Mouse (Mus musculus) CD8-positive naive resting alpha-beta T cell, adult 2 months (primary cell): Measurements from ENCODE around the gene Evc.

Source experiments
- DNase-seq, 2 experiments: peaks; one replicate each; pipeline ENCODE4 v3.0.0; 2022; ENCODE audit warnings: low read depth in 2 of 2, low spot score in 2 of 2

Evc gene

GRCm38 (mm10) chr5:37310026-37310425 is 26.7 kb downstream of the Evc start:
- DNase-seq: no peak

- no peak for DNase-seq
Observed at GRCm38 (mm10) chr5:37298370-37298769, 38.3 kb downstream of the Evc start.

GRCm38 (mm10) chr5:37296717-37297116 is 40.0 kb downstream of the Evc start:
- DNase-seq: no peak

GRCm38 (mm10) chr5:37290983-37291382 is 45.7 kb downstream of the Evc start:
- DNase-seq: no peak

GRCm38 (mm10) chr5:37289236-37289635 is 47.5 kb downstream of the Evc start:
- no peak for DNase-seq

- no peak for DNase-seq
Observed at GRCm38 (mm10) chr5:37288374-37288773, 48.3 kb downstream of the Evc start.

GRCm38 (mm10) chr5:37281021-37281420 is 55.7 kb downstream of the Evc start:
- no peak for DNase-seq

- DNase-seq: no peak
Observed at GRCm38 (mm10) chr5:37263816-37264215, 72.9 kb downstream of the Evc start.

GRCm38 (mm10) chr5:37261734-37262133 is 75.0 kb downstream of the Evc start:
- DNase-seq: no peak

GRCm38 (mm10) chr5:37257243-37257642 is 79.5 kb downstream of the Evc start:
- DNase-seq: no peak

GRCm38 (mm10) chr5:37256823-37257222 is 79.9 kb downstream of the Evc start:
- no peak for DNase-seq

- DNase-seq: no peak
Observed at GRCm38 (mm10) chr5:37254523-37254922, 82.2 kb downstream of the Evc start.

GRCm38 (mm10) chr5:37252101-37252804 is 84.4 kb downstream of the Evc start:
- DNase-seq: no peak

GRCm38 (mm10) chr5:37251596-37251995 is 85.1 kb downstream of the Evc start:
- DNase-seq: no peak

- no peak for DNase-seq
Observed at GRCm38 (mm10) chr5:37248870-37249269, 87.8 kb downstream of the Evc start.

GRCm38 (mm10) chr5:37247456-37247855 is 89.2 kb downstream of the Evc start:
- no peak for DNase-seq

GRCm38 (mm10) chr5:37246138-37246910 is 90.4 kb downstream of the Evc start:
- DNase-seq: peak in 1 of 2 experiments; percentile 20

- DNase-seq: peak in 1 of 2 experiments; percentile 19
Observed at GRCm38 (mm10) chr5:37245651-37246050, 91.0 kb downstream of the Evc start.

GRCm38 (mm10) chr5:37244666-37245242 is 91.9 kb downstream of the Evc start:
- no peak for DNase-seq

GRCm38 (mm10) chr5:37244161-37244560 is 92.5 kb downstream of the Evc start:
- DNase-seq: no peak

- DNase-seq: peak; percentile 35 to 36
Observed at GRCm38 (mm10) chr5:37243169-37243886, 93.4 kb downstream of the Evc start.
